Mouse (Mus musculus): Measurements from ENCODE around the gene Camsap2. TPM values are rescaled to one million over a fixed set of nuclear protein-coding genes. Genes with fewer than 3 reads are reported as not detected.
A peak's percentile ranks its signal among the peaks of the same experiment; 100 is the strongest.

Camsap2 gene
- polyA plus RNA-seq, 1 experiment from 2014 or later: 23.7 TPM

DNA sequence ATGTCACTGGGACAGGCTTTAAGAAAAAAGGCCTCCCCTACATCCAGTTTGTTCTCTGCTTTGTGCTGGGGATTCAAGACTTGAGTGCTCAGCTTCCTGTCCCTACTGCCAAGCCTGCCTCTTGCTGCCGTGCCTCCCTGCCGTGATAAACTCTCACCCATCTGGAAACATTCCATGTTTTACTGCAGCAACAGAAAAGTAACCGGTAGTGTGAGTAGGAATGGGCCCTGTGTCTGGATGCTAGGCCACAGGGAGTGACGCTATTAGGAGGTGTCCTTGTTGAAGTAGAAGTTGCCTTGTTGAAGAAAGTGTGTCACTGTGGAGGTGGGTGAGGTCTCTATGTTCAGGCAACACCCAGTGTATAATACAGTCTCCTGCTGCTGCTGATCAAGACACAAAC lies 20.0 kb downstream of the Camsap2 start:
- WGBS: 31% methylated on average over 4 of the region's 4 CpGs
- Histone ChIP-seq H3K4me1 (ENCODE audit: control insufficient read depth, insufficient read depth, low read length) (no peaks in the 10 kb centered on the region), H3K9ac (replicated peaks; ENCODE audit: low read length) (no peak overlapping the region), H3K9me3 (replicated peaks; ENCODE audit: control insufficient read depth, low read length) (no peaks in the 10 kb centered on the region), H3K27ac (replicated peaks; ENCODE audit: low read depth, low read length) (no peak overlapping the region), H3K4me3 (ENCODE audit: low read depth, low read length) (no peak overlapping the region), H3K4me2 (ENCODE audit: low read depth, low read length) (no peak overlapping the region), H3K27me3 (ENCODE audit: control insufficient read depth, insufficient read depth, low read length) (no peaks in the 10 kb centered on the region), H3K36me3 (replicated peaks; ENCODE audit: control insufficient read depth, insufficient read depth, low read depth, low read length) (peaks cover 2% of the 10 kb centered on the region; the same call in 1 of the 2 replicates)
- ATAC-seq (replicated peaks; ENCODE audit: insufficient number of reproducible peaks, low FRiP score, low TSS enrichment, low read depth) (no peak), DNase-seq (ENCODE audit: low spot score) (no peak)

DNA sequence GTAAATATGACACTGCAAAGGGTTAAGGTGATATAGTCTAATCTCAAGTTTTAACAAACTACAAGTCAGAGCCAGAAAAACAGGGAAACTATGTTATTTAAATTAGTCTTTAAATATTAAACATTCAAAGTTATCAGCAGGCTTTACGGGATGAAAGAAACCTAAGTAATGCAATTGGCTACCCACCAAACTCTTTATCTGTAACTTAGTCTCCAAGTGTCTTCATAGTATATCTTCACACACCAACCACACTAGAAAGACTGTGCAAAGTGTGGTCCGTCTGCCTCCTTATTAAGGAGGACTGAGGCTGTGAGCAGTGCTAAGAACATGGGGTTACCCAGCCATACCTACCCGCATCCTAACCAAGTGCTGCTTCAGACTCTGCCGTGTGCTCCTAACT lies 23.6 kb downstream of the Camsap2 start:
- Histone ChIP-seq H3K9me3 (replicated peaks; ENCODE audit: control insufficient read depth, low read length) (no peaks in the 10 kb centered on the region), H3K4me1 (ENCODE audit: control insufficient read depth, insufficient read depth, low read length) (no peaks in the 10 kb centered on the region), H3K27ac (replicated peaks; ENCODE audit: low read depth, low read length) (no peak overlapping the region), H3K9ac (replicated peaks; ENCODE audit: low read length) (no peak overlapping the region), H3K4me2 (ENCODE audit: low read depth, low read length) (no peak overlapping the region), H3K4me3 (ENCODE audit: low read depth, low read length) (no peak overlapping the region), H3K36me3 (replicated peaks; ENCODE audit: control insufficient read depth, insufficient read depth, low read depth, low read length) (peaks cover 2% of the 10 kb centered on the region; the same call in 1 of the 2 replicates), H3K27me3 (ENCODE audit: control insufficient read depth, insufficient read depth, low read length) (no peaks in the 10 kb centered on the region)
- DNase-seq (ENCODE audit: low spot score) (no peak), ATAC-seq (replicated peaks; ENCODE audit: insufficient number of reproducible peaks, low FRiP score, low TSS enrichment, low read depth) (no peak)
- 95% methylated on average over 4 of the region's 4 CpGs for WGBS

DNA sequence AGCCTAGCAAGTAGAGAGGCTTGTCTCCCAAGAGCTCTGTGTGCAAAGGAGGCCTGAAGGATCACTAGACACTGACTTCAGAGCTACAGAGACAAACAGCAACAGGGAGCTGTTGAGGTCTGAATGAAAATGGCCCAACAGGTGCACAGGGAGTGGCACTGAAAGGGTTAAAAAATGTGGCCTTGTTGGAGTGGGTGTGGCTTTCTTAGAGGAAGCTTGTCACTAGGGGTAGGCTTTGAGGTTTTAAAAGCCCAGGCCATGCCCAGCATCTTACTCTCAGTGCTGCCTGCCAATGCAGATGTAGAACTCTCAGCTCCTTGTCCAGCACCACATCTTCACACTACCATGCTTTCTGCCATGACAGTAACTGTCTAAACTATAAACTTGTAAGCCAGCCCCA lies 29.6 kb downstream of the Camsap2 start:
- DNase-seq (ENCODE audit: low spot score) (peak; percentile 33), ATAC-seq (replicated peaks; ENCODE audit: insufficient number of reproducible peaks, low FRiP score, low TSS enrichment, low read depth) (no peak)
- H3K9ac ChIP-seq (replicated peaks; ENCODE audit: low read length): no peak overlapping the region
- no peaks in the 10 kb centered on the region for H3K4me1 ChIP-seq (ENCODE audit: control insufficient read depth, insufficient read depth, low read length)
- no peak overlapping the region for H3K4me3 ChIP-seq (ENCODE audit: low read depth, low read length)
- H3K27me3 ChIP-seq (ENCODE audit: control insufficient read depth, insufficient read depth, low read length): no peaks in the 10 kb centered on the region
- H3K27ac ChIP-seq (replicated peaks; ENCODE audit: low read depth, low read length): no peak overlapping the region
- no peak overlapping the region for H3K4me2 ChIP-seq (ENCODE audit: low read depth, low read length)
- no peaks in the 10 kb centered on the region for H3K36me3 ChIP-seq (replicated peaks; ENCODE audit: control insufficient read depth, insufficient read depth, low read depth, low read length)
- H3K9me3 ChIP-seq (replicated peaks; ENCODE audit: control insufficient read depth, low read length): no peaks in the 10 kb centered on the region

DNA sequence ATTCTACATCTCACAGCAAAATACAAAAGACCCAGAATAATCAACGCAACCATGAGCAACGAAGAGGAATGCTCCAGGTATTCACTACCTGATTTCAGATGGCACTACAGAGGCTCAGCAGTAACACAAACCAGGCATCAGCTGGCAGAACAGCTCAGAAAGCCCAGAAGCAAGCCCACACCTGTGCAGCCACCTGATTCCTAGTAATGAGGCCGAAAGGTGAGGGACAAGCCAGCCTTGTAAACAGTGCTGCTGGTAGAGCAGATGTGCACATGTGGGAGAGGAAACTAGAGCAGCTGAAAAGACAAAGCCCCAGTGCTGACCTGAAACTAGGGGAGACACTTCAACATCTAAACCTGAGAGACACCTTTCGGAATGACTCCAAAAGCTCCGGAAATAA lies 36.7 kb downstream of the Camsap2 start:
- Histone ChIP-seq H3K9ac (replicated peaks; ENCODE audit: low read length) (no peak overlapping the region), H3K36me3 (replicated peaks; ENCODE audit: control insufficient read depth, insufficient read depth, low read depth, low read length) (no peaks in the 10 kb centered on the region; the same call in 1 of the 2 replicates), H3K27ac (replicated peaks; ENCODE audit: low read depth, low read length) (no peak overlapping the region), H3K4me1 (ENCODE audit: control insufficient read depth, insufficient read depth, low read length) (no peaks in the 10 kb centered on the region), H3K4me2 (ENCODE audit: low read depth, low read length) (no peak overlapping the region), H3K9me3 (replicated peaks; ENCODE audit: control insufficient read depth, low read length) (no peaks in the 10 kb centered on the region), H3K27me3 (ENCODE audit: control insufficient read depth, insufficient read depth, low read length) (no peaks in the 10 kb centered on the region), H3K4me3 (ENCODE audit: low read depth, low read length) (no peak overlapping the region)
- ATAC-seq (replicated peaks; ENCODE audit: insufficient number of reproducible peaks, low FRiP score, low TSS enrichment, low read depth): no peak
- DNase-seq (ENCODE audit: low spot score): no peak
- 87% methylated on average over 5 of the region's 5 CpGs for WGBS

DNA sequence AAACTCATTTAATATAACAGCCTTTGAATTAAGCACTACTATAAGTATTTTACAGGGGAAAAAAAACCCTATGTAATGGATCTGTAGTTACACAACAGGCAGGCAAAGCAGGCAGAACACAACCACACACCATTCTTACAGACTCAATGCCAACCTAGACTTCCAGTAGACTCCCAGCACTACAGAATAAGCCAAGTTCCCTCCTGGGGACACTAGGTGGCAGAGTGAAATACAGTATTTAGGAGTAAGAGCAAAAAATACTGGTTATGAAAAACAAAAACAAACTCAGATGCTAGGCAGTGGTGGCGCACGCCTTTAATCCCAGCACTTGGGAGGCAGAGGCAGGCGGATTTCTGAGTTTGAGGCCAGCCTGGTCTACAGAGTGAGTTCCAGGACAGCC lies 39.5 kb downstream of the Camsap2 start:
- Histone ChIP-seq H3K27me3 (ENCODE audit: control insufficient read depth, insufficient read depth, low read length) (no peaks in the 10 kb centered on the region), H3K9me3 (replicated peaks; ENCODE audit: control insufficient read depth, low read length) (no peaks in the 10 kb centered on the region)
- WGBS: 82% methylated on average over 3 of the region's 3 CpGs

DNA sequence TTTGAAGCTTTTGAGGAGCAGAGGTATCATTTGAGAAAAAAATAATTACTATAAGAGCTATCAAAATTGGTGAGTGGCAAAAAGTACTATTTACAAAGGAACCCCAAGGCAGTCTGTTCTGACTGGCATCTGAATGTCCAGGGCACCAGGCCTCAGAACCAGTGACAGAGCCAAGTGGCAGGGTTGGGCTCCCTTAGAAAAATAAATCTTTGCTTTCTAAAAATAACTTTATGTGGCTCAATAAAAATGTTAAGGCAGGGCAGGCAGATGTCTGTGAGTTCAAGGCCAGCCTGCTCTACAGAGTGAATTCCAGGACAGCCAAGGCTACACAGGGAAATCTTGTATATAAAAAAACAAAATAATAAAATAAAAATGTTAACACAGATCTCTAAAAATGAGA lies 51.9 kb downstream of the Camsap2 start:
- Histone ChIP-seq H3K4me1 (ENCODE audit: control insufficient read depth, insufficient read depth, low read length) (no peaks in the 10 kb centered on the region), H3K36me3 (replicated peaks; ENCODE audit: control insufficient read depth, insufficient read depth, low read depth, low read length) (peaks cover 2% of the 10 kb centered on the region; the same call in 1 of the 2 replicates), H3K9ac (replicated peaks; ENCODE audit: low read length) (no peak overlapping the region), H3K27ac (replicated peaks; ENCODE audit: low read depth, low read length) (no peak overlapping the region), H3K27me3 (ENCODE audit: control insufficient read depth, insufficient read depth, low read length) (no peaks in the 10 kb centered on the region), H3K4me3 (ENCODE audit: low read depth, low read length) (no peak overlapping the region), H3K9me3 (replicated peaks; ENCODE audit: control insufficient read depth, low read length) (no peaks in the 10 kb centered on the region), H3K4me2 (ENCODE audit: low read depth, low read length) (no peak overlapping the region)
- ATAC-seq (replicated peaks; ENCODE audit: insufficient number of reproducible peaks, low FRiP score, low TSS enrichment, low read depth) (no peak), DNase-seq (ENCODE audit: low spot score) (no peak)

More for the DNA sequence above, 39.5 kb downstream of the Camsap2 start:
- no peak overlapping the region for H3K4me2 ChIP-seq (ENCODE audit: low read depth, low read length)
- H3K36me3 ChIP-seq (replicated peaks; ENCODE audit: control insufficient read depth, insufficient read depth, low read depth, low read length): no peaks in the 10 kb centered on the region; the same call in 1 of the 2 replicates
- no peaks in the 10 kb centered on the region for H3K4me1 ChIP-seq (ENCODE audit: control insufficient read depth, insufficient read depth, low read length)
- no peak overlapping the region for H3K9ac ChIP-seq (replicated peaks; ENCODE audit: low read length)
- no peak overlapping the region for H3K27ac ChIP-seq (replicated peaks; ENCODE audit: low read depth, low read length)
- no peak for ATAC-seq (replicated peaks; ENCODE audit: insufficient number of reproducible peaks, low FRiP score, low TSS enrichment, low read depth)
- DNase-seq (ENCODE audit: low spot score): peak; percentile 36
- no peak overlapping the region for H3K4me3 ChIP-seq (ENCODE audit: low read depth, low read length)

DNA sequence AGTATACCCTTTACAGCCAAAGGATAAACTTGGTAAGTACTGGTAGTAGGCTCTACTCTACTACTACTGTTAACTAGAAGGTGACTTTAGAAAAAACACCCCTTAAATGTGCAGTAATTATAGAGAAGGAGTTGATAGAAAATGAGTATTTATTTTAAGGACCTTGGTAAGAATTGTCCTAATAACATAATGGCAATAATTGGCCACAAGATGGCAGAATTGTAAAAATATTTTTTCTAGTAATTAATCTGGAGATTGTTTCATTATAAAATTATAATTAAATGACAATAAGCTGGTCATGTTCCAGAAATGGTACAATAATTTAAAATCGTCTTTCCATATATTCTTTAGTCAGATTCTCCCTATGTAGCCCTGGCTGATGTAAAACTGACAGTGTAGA lies 56.1 kb downstream of the Camsap2 start:
- no peak for DNase-seq (ENCODE audit: low spot score)
- Histone ChIP-seq H3K9me3 (replicated peaks; ENCODE audit: control insufficient read depth, low read length) (no peaks in the 10 kb centered on the region), H3K4me1 (ENCODE audit: control insufficient read depth, insufficient read depth, low read length) (no peaks in the 10 kb centered on the region), H3K27ac (replicated peaks; ENCODE audit: low read depth, low read length) (no peak overlapping the region), H3K9ac (replicated peaks; ENCODE audit: low read length) (no peak overlapping the region), H3K4me2 (ENCODE audit: low read depth, low read length) (no peak overlapping the region), H3K36me3 (replicated peaks; ENCODE audit: control insufficient read depth, insufficient read depth, low read depth, low read length) (peaks cover 2% of the 10 kb centered on the region; the same call in 1 of the 2 replicates), H3K4me3 (ENCODE audit: low read depth, low read length) (no peak overlapping the region), H3K27me3 (ENCODE audit: control insufficient read depth, insufficient read depth, low read length) (no peaks in the 10 kb centered on the region)
- ATAC-seq (replicated peaks; ENCODE audit: insufficient number of reproducible peaks, low FRiP score, low TSS enrichment, low read depth): no peak
- WGBS: 79% methylated on average over 1 of the region's 1 CpGs

DNA sequence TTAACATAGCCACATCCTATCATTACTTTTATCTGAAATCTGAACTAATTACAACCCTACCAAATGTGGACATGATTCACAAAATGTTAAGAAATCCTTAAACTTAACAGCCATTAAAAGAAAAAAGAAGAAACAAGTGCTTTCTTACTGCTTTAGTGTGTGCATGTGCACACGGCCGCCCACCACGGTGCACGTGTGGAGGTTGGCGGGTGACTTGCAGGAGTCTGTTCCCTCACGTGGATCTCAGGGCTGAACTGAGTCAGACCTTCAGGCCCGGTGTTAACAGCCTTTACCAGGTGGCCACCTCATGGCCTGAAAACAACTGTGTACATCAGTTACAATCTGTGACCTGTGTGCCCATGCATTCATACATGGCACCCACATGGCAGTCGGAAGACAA lies 68.5 kb downstream of the Camsap2 start:
- Histone ChIP-seq H3K36me3 (replicated peaks; ENCODE audit: control insufficient read depth, insufficient read depth, low read depth, low read length) (peaks cover 4% of the 10 kb centered on the region), H3K4me2 (ENCODE audit: low read depth, low read length) (no peak overlapping the region), H3K9ac (replicated peaks; ENCODE audit: low read length) (no peak overlapping the region), H3K4me3 (ENCODE audit: low read depth, low read length) (no peak overlapping the region), H3K27me3 (ENCODE audit: control insufficient read depth, insufficient read depth, low read length) (no peaks in the 10 kb centered on the region), H3K27ac (replicated peaks; ENCODE audit: low read depth, low read length) (no peak overlapping the region), H3K4me1 (ENCODE audit: control insufficient read depth, insufficient read depth, low read length) (no peaks in the 10 kb centered on the region), H3K9me3 (replicated peaks; ENCODE audit: control insufficient read depth, low read length) (no peaks in the 10 kb centered on the region)
- ATAC-seq (replicated peaks; ENCODE audit: insufficient number of reproducible peaks, low FRiP score, low TSS enrichment, low read depth): no peak
- DNase-seq (ENCODE audit: low spot score): no peak
- WGBS: 91% methylated on average over 8 of the region's 8 CpGs

All from embryonic facial prominence, embryonic 11.5 days (tissue).